Mouse (Mus musculus) small intestine, adult 2 months (tissue): ENCODE data around the gene Ppp1r12a. TPM values are rescaled to one million over a fixed set of nuclear protein-coding genes. Genes with fewer than 3 reads are reported as not detected.

Experiments used
- H3K27ac ChIP-seq: fragments of 200-500 bp; 2 replicates; pipeline ENCODE4 v1.5.1; 2012; ENCODE audit warnings: low read depth, low read length, control low read depth, inconsistent platforms; ENCODE audit not compliant: insufficient read depth
- H3K27me3 ChIP-seq: fragments of 200-500 bp; 2 replicates; pipeline ENCODE4 v1.6.1; 2012; ENCODE audit warnings: mild to moderate bottlenecking, moderate library complexity, low read length, inconsistent platforms; ENCODE audit not compliant: control insufficient read depth, insufficient read depth
- H3K36me3 ChIP-seq: fragments of 200-500 bp; 2 replicates; pipeline ENCODE4 v1.6.1; 2012; ENCODE audit warnings: mild to moderate bottlenecking, low read length, control low read depth, inconsistent platforms; ENCODE audit not compliant: control insufficient read depth, insufficient read depth
- H3K4me1 ChIP-seq: fragments of 200-500 bp; 2 replicates; pipeline ENCODE4 v1.6.1; 2012; ENCODE audit warnings: low read length, inconsistent platforms, mixed read lengths; ENCODE audit not compliant: control insufficient read depth, insufficient read depth, insufficient read length
- H3K4me3 ChIP-seq: fragments of 200-500 bp; 2 replicates; pipeline ENCODE4 v1.5.1; 2012; ENCODE audit warnings: low read depth, mild to moderate bottlenecking, control low read depth, inconsistent platforms, low read length, moderate library complexity
- CTCF ChIP-seq: fragments of 200-500 bp; IDR thresholded peaks from 2 replicates; pipeline ENCODE4 v1.5.1; 2012; ENCODE audit warnings: low read depth, mild to moderate bottlenecking, control low read depth, inconsistent platforms, low read length, moderate library complexity, mixed read lengths; ENCODE audit not compliant: insufficient replicate concordance, insufficient read length; ENCODE audit errors: extremely low read depth
- POLR2A ChIP-seq: fragments of 200-500 bp; IDR thresholded peaks from 2 replicates; pipeline ENCODE4 v1.6.1; 2012; ENCODE audit warnings: low read depth, mild to moderate bottlenecking, control low read depth, inconsistent platforms, low read length, moderate library complexity
- whole genome bisulfite sequencing: fragments of 180-500 bp; shearing (Covaris S2); methylation state at CpG from one replicate; pipeline ENCODE4 v1.1.7; 2018; 5-methylcytosine and 5-hydroxymethylcytosine counted together
- polyA plus RNA-seq: library from polyadenylated mRNA; depleted of rRNA; stranded (reverse); fragments of >200 nt; gene quantifications from 2 replicates; pipeline ENCODE4 v1.2.3, GENCODE M21; 2012

Gene Ppp1r12a
- polyA plus RNA-seq, 1 experiment, result 16.0 TPM

DNA sequence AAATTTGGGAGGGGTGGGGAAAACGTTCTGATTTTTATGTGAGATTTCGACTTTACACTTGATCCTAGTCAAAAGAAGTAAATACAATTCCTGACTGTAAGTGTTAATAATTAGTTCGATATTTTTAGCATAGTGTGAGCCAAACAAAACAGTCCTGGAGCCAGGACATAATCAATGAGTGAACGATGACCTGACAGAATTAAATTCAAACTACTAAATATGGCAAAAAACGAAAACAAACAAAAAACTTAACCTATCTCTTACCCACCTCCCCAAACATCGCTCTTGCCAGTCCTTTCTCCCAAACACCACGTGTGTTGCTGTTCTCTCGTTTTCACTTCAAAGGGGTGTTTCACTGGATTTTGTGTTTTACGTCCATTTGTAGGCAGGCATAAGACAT is 15.0 kb upstream of the Ppp1r12a start:
- Histone ChIP-seq H3K36me3 (no peaks in the 10 kb centered on the region), H3K27me3 (no peaks in the 10 kb centered on the region; the same call in 1 of the 2 replicates), H3K27ac (no peak overlapping the region), H3K4me1 (no peaks in the 10 kb centered on the region), H3K4me3 (no peak overlapping the region)
- 75% methylated on average over 9 of the region's 9 CpGs for WGBS
- no peak for TF ChIP-seq POLR2A
- TF ChIP-seq CTCF, result no peak

DNA sequence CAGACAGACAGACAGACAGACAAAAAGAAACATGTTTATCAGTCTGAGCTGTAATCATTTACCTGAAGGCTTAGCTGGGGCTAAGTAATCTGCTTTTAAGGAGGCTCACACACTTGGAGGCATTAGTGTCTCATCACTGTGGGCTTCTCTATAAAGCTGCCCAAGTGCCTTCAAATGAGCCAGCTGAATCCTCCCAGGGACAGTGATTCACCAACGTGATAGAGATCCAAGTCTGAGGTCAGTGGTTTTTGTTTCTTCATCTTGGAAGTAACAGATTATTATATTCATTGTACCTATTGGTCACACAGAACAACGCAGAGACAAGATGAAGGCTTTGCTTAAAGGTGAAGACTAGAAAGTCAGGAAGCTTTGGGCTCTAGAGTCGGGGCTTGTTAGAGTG is 8.7 kb upstream of the Ppp1r12a start:
- H3K27ac ChIP-seq, result no peak overlapping the region
- H3K4me1 ChIP-seq, result peaks cover 7% of the 10 kb centered on the region; the same call in 1 of the 2 replicates
- H3K27me3 ChIP-seq, result no peaks in the 10 kb centered on the region
- H3K36me3 ChIP-seq, result no peaks in the 10 kb centered on the region
- WGBS, result 82% methylated on average over 3 of the region's 3 CpGs
- H3K4me3 ChIP-seq, result no peak overlapping the region
- TF ChIP-seq CTCF, result no peak
- TF ChIP-seq POLR2A, result no peak

DNA sequence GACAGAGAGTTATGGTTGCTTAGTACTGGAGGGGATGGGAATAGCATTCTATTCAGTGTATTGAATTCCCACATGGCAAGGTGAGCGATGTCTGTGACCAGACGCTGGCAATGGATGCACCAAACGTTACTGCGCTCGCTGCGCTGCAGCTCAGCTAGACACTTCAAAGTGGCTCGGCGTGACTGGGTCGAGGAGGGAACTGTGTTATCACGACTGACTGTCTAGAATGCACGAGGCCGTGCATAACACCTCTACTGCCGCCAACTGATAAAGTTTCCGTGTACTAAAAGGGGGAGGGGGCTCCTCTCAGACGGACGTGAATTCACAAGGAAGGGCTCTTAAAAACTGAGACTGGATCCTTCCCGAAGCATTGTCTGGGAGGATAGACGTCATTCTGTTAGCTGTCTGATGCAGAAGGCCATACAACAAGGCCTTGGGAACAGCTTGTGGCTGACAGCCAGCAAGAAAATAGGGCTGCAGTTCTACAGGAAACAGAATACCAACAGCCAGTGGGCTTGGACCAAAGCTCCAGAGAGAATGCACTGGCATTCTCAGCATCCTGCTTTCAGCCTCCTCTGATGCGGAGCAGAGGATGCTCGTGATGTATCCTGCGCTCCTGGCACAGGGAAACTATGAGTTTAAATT is 6.8 kb upstream of the Ppp1r12a start:
- H3K4me3 ChIP-seq, result no peak overlapping the region
- H3K27ac ChIP-seq, result no peak overlapping the region
- TF ChIP-seq CTCF (no peak), POLR2A (no peak)
- peaks cover 7% of the 10 kb centered on the region; the same call in 1 of the 2 replicates for H3K4me1 ChIP-seq
- H3K27me3 ChIP-seq, result no peaks in the 10 kb centered on the region
- no peaks in the 10 kb centered on the region for H3K36me3 ChIP-seq
- WGBS, result 57% methylated on average over 21 of the region's 21 CpGs

DNA sequence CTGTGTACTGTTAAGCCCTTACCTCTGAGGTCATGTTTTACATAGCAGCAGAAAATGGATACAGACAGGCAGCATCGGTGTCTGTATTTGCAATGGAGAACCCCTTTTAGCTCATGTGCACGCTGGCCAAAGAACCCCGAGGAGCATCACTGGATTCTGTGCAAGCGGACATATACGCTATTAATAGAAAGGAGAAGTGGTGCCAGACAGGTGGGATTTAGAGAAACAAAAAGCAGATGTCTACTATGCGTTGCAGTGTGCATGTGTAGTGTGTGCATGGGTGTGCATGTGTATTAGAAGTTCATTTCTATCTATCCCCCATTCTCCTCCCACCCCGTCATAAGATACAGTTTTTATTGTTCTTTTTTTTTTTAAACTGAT is 6.3 kb upstream of the Ppp1r12a start:
- Histone ChIP-seq H3K27ac (no peak overlapping the region), H3K4me1 (peaks cover 7% of the 10 kb centered on the region; the same call in 1 of the 2 replicates), H3K36me3 (no peaks in the 10 kb centered on the region), H3K4me3 (no peak overlapping the region), H3K27me3 (no peaks in the 10 kb centered on the region)
- TF ChIP-seq CTCF (no peak), POLR2A (no peak)
- 64% methylated on average over 7 of the region's 7 CpGs for WGBS

DNA sequence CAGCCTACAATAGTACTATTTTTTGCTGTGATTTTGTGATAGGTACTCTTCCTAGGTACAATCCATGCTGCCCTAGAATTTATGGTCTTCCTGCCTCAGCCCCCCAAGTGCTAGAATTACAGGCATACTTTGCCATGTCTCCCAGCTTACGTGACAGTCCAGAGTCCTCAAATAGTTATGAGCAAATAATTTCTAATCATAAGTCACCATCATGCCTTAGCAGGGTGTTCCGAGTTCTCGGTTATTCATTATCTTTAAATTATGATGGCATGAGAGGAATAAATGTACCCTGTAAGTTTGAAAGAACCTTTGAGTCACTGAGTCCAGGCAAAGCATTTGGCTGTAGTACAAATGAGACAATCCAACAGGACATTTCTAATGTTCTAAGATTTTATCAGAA is 5.9 kb upstream of the Ppp1r12a start:
- no peaks in the 10 kb centered on the region for H3K27me3 ChIP-seq
- H3K4me3 ChIP-seq, result no peak overlapping the region
- no peak overlapping the region for H3K27ac ChIP-seq
- H3K36me3 ChIP-seq, result no peaks in the 10 kb centered on the region
- H3K4me1 ChIP-seq, result peaks cover 7% of the 10 kb centered on the region; the same call in 1 of the 2 replicates
- no peak for TF ChIP-seq POLR2A
- TF ChIP-seq CTCF, result no peak
- 43% methylated on average over 3 of the region's 3 CpGs for WGBS

DNA sequence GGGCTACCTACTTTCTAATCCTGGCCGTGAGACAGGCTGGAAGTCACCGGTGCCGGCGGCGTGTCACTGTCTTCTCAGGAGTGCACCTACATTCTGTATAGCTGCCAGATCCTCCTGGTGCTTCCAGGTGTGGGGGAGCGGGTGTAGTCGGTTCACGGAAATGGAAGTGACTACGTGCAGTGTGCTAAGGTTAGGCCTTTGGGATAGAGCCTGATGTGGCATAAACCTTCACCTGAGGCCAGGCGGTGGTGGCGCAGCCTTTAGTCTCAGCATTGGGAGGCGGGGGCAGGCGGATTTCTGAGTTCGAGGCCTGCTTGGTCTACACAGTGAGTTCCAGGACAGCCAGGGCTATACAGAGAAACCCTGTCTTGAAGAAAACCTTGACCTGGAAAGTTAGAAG is 3.0 kb upstream of the Ppp1r12a start:
- Histone ChIP-seq H3K36me3 (no peaks in the 10 kb centered on the region), H3K4me1 (peaks cover 7% of the 10 kb centered on the region; the same call in 1 of the 2 replicates), H3K4me3 (no peak overlapping the region), H3K27me3 (no peaks in the 10 kb centered on the region), H3K27ac (no peak overlapping the region)
- no peak for TF ChIP-seq POLR2A
- no peak for TF ChIP-seq CTCF
- 90% methylated on average over 14 of the region's 14 CpGs for WGBS

DNA sequence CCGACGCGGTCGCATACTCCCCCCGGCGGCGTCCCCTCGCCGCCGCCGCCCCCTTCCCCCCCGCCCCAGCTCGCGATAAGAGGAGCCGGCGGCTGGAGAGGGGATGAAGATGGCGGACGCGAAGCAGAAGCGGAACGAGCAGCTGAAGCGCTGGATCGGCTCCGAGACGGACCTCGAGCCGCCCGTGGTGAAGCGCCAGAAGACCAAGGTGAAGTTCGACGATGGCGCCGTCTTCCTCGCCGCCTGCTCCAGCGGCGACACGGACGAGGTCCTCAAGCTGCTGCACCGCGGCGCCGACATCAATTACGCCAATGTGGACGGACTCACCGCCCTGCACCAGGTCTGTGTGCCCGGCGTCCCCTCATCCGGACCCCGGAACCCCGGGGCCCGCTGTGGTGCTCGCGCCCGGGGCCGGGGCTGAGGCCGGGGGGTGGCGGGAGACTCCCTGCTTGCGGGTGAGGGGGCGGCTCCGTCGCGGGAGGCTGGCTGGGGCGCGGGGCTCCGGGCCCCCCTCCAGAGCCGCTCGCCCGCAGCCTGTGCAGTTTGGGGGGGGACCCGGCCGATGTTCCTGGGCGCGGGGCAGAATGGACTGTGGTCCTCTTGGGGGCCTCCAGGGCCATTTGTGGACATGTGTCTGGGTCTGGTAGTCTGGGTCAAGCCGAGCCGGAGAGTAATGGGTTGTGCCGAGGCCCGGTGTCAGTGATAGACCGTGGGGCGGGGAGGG is 466 bp downstream of the Ppp1r12a start:
- H3K36me3 ChIP-seq, result peaks cover 2% of the 10 kb centered on the region; the same call in 1 of the 2 replicates
- TF ChIP-seq POLR2A, result no peak
- TF ChIP-seq CTCF, result no peak
- under 1% methylated on average over 69 of the region's 79 CpGs for WGBS
- H3K4me1 ChIP-seq, result peaks cover 4% of the 10 kb centered on the region; the same call in 1 of the 2 replicates
- H3K27me3 ChIP-seq, result no peaks in the 10 kb centered on the region
- H3K27ac ChIP-seq, result peak overlapping the region; percentile 95
- peak overlapping the region; percentile 91 for H3K4me3 ChIP-seq
